Mouse (Mus musculus) lung, embryonic 16.5 days (tissue): ENCODE measurements around the gene Cfap45. TPM values are rescaled to one million over a fixed set of nuclear protein-coding genes. Genes with fewer than 3 reads are reported as not detected.
A peak's percentile ranks its signal among the peaks of the same experiment; 100 is the strongest.

Source experiments
- ATAC-seq: fragments of 200-750 bp; cut with Nextera tagmentation; 2 replicates; pipeline ENCODE4 v1.8.0; 2017; ENCODE audit warnings: low read depth, mild to moderate bottlenecking, moderate library complexity
- H3K27ac ChIP-seq: fragments of 300-500 bp; sonication (generic); 2 replicates; pipeline ENCODE4 v1.5.1; 2014; ENCODE audit warnings: mild to moderate bottlenecking, control low read depth, low read length
- H3K27me3 ChIP-seq: fragments of 300-500 bp; sonication (generic); 2 replicates; pipeline ENCODE4 v1.6.1; 2014; ENCODE audit warnings: low read depth, low read length, mixed read lengths; ENCODE audit not compliant: control insufficient read depth, insufficient read depth
- H3K36me3 ChIP-seq: fragments of 300-500 bp; sonication (generic); 2 replicates; pipeline ENCODE4 v1.6.1; 2014; ENCODE audit warnings: low read length; ENCODE audit not compliant: control insufficient read depth, insufficient read depth
- H3K4me1 ChIP-seq: fragments of 300-500 bp; sonication (generic); replicated peaks from 2 replicates; pipeline ENCODE4 v1.6.1; 2014; ENCODE audit warnings: low read length, mixed read lengths; ENCODE audit not compliant: control insufficient read depth, insufficient read depth
- H3K4me2 ChIP-seq: fragments of 300-500 bp; sonication (generic); 2 replicates; pipeline ENCODE4 v1.6.1; 2014; ENCODE audit warnings: low read depth, low read length, control low read depth
- H3K4me3 ChIP-seq: fragments of 300-500 bp; sonication (generic); 2 replicates; pipeline ENCODE4 v1.5.1; 2014; ENCODE audit warnings: mild to moderate bottlenecking, low read length, control low read depth
- H3K9ac ChIP-seq: fragments of 300-500 bp; sonication (generic); 2 replicates; pipeline ENCODE4 v1.6.1; 2014; ENCODE audit warnings: low read length, control low read depth
- H3K9me3 ChIP-seq: fragments of 300-500 bp; sonication (generic); 2 replicates; pipeline ENCODE4 v1.6.1; 2016; ENCODE audit warnings: low read length; ENCODE audit not compliant: control insufficient read depth
- WGBS: fragments of 180-500 bp; shearing (Covaris S2); extraction: QIAGEN DNeasy Blood & Tissue Kit; methylation state at CpG from one replicate; pipeline ENCODE4 v1.1.7; 2014; 5-methylcytosine and 5-hydroxymethylcytosine counted together
- polyA plus RNA-seq: library from polyadenylated mRNA; unstranded; fragments of >200 nt; fragmentation: Nextera tagmentation; extraction: Ambion mirVana; gene quantifications from 2 replicates; pipeline ENCODE4 v1.2.1, GENCODE M21; 2015

The Cfap45 gene
- polyA plus RNA-seq, 1 experiment from 2014 or later: 15.4 TPM

DNA sequence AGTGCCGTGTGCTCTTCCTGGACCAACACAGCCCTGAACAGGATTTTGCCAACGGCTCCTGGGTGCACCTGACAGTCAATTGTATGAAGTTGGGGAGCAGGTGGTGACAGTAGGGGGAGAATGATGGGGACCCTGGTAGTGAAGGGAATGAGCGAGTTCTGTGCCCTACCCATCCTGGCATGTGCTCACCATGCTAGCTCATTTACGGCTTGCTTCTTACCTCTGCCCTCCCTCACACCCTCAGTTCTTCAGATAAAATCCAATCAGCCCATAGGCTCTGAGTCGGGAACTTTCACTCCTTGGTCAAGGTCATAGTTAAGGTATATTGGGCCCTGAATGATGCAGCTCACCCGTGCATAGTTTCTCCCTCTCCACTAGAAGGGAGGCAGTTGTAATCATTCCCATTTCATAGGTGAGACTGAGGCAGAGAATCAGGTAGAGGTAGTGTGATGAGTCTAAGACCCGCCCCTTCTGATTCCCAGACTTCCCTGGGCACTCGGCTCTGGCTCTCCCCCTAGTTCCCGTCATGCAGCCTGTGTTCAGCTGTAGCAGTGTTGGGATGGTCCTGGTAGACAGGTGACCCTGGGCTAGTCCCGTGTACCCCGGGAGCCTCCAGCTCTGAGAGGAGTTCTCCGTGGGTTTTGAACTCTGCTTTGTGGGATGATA, 30.9 kb upstream of the Cfap45 start:
- H3K27ac ChIP-seq: no peak overlapping the region
- peaks cover 5% of the 10 kb centered on the region for H3K4me1 ChIP-seq
- ATAC-seq: peak; percentile 41
- peak overlapping the region; percentile 61 for H3K4me2 ChIP-seq
- no peaks in the 10 kb centered on the region for H3K36me3 ChIP-seq
- no peaks in the 10 kb centered on the region for H3K9me3 ChIP-seq
- H3K9ac ChIP-seq: peak overlapping the region; percentile 53
- H3K27me3 ChIP-seq: no peaks in the 10 kb centered on the region
- peak overlapping the region; percentile 42; the same call in 1 of the 2 replicates for H3K4me3 ChIP-seq
- WGBS: 50% methylated on average over 12 of the region's 12 CpGs

DNA sequence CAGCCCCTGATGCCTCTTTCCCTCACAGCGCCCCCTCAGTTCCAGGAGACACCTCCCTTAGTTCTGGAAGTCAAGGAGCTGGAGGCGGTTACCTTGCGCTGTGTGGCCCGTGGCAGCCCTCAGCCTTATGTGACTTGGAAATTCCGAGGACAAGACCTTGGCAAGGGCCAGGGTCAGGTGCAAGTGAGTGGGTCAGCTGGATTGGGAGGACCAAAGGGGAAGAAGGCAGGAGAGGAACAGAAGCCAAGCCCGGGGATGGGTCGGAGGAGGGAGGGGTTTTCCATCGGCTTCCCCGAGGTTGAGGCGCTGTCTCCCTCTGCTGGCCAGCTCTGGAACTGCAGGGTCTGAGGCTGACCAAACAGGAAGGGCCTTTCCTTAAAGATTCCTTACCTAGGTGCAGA, 30.3 kb upstream of the Cfap45 start:
- no peaks in the 10 kb centered on the region for H3K36me3 ChIP-seq
- 7% methylated on average over 10 of the region's 10 CpGs for WGBS
- peak overlapping the region; percentile 53 for H3K9ac ChIP-seq
- H3K4me1 ChIP-seq: peaks cover 4% of the 10 kb centered on the region
- H3K9me3 ChIP-seq: no peaks in the 10 kb centered on the region
- H3K4me2 ChIP-seq: peak overlapping the region; percentile 61
- ATAC-seq: peak; percentile 70
- peak overlapping the region; percentile 42 for H3K4me3 ChIP-seq
- H3K27me3 ChIP-seq: no peaks in the 10 kb centered on the region
- no peak overlapping the region for H3K27ac ChIP-seq

DNA sequence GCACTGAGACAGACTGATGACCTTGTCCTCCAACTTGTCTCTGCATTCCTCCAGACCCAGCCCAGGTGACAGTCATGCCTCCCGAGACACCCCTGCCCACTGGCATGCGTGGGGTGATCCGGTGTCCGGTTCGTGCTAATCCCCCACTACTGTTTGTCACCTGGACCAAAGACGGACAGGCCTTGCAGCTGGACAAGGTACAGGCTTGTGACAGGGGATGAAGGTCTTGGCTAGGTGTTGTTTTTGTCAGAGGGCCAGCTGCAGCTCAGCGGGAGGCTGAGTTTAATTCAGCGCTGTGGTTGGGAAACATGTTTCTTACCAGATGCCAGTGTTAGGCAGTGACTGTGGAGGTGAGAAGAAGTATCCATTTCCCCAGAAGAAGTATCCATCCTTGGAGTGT, 28.6 kb upstream of the Cfap45 start:
- H3K9me3 ChIP-seq: no peaks in the 10 kb centered on the region
- no peak overlapping the region for H3K4me3 ChIP-seq
- no peaks in the 10 kb centered on the region for H3K27me3 ChIP-seq
- no peak for ATAC-seq
- no peak overlapping the region for H3K9ac ChIP-seq
- no peaks in the 10 kb centered on the region for H3K36me3 ChIP-seq
- H3K4me2 ChIP-seq: no peak overlapping the region
- H3K27ac ChIP-seq: no peak overlapping the region
- 91% methylated on average over 8 of the region's 8 CpGs for WGBS
- no peaks in the 10 kb centered on the region; the same call in 1 of the 2 replicates for H3K4me1 ChIP-seq

DNA sequence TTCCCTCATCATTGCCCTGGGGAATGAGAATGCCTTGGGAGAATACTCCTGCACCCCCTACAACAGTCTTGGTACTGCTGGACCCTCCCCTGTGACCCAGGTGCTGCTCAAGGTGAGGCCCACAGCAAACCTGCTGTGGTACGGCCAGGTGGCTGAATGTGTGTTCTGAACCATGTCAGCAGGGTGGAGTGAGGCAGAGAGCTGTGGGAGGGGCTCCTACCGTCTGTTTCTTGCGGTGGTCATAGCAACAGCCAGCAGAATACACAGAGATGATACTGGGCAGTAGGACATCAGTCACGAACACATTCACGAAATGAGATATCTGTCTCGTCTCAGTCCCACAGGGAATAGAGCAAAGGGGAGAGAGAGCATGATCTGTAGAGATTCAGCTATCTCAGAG, 27.1 kb upstream of the Cfap45 start:
- no peak for ATAC-seq
- H3K4me1 ChIP-seq: no peaks in the 10 kb centered on the region; the same call in 1 of the 2 replicates
- no peaks in the 10 kb centered on the region for H3K36me3 ChIP-seq

DNA sequence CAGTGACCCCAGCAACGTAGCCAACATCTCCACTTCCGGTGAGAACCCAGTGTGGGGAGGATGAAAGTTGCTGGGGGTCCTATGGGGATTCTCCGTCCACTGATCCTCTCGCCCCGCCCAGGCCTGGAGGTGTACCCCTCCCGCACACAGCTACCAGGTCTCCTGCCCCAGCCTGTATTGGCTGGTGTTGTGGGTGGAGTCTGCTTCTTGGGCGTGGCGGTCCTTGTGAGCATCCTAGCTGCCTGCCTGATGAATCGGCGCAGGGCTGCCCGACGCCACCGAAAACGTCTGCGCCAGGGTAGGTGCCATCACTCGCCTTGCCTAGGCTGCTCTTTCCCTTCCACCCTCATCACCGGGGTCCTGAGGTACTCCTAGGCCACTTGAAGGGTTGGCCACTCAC, 24.6 kb upstream of the Cfap45 start:
- no peak for ATAC-seq
- Histone ChIP-seq H3K9me3 (no peaks in the 10 kb centered on the region), H3K4me1 (peaks cover 5% of the 10 kb centered on the region), H3K4me2 (no peak overlapping the region), H3K27ac (no peak overlapping the region), H3K4me3 (no peak overlapping the region), H3K36me3 (no peaks in the 10 kb centered on the region), H3K27me3 (no peaks in the 10 kb centered on the region), H3K9ac (no peak overlapping the region)
- WGBS: 76% methylated on average over 17 of the region's 17 CpGs

More for the DNA sequence above, 27.1 kb upstream of the Cfap45 start:
- H3K4me3 ChIP-seq: no peak overlapping the region
- 53% methylated on average over 6 of the region's 6 CpGs for whole genome bisulfite sequencing
- no peak overlapping the region for H3K4me2 ChIP-seq
- H3K9me3 ChIP-seq: no peaks in the 10 kb centered on the region
- H3K9ac ChIP-seq: no peak overlapping the region
- H3K27ac ChIP-seq: no peak overlapping the region
- no peaks in the 10 kb centered on the region for H3K27me3 ChIP-seq

DNA sequence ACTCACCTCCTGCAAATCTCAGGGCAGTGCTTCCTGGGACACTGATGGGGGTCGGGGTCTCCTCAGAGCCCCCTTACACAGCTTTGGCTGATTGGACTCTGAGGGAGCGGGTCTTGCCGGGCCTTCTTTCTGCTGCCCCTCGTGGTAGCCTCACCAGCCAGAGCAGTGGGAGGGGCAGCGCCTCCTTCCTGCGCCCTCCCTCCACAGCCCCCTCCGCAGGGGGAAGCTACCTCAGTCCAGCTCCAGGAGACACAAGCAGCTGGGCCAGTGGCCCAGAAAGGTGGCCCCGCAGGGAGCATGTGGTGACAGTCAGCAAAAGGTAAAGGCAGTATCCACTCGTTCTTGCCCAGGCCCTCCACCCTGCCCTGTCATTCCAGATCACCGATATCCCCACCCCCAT, 23.2 kb upstream of the Cfap45 start:
- Histone ChIP-seq H3K36me3 (no peaks in the 10 kb centered on the region), H3K27ac (no peak overlapping the region), H3K4me3 (no peak overlapping the region), H3K4me1 (peaks cover 13% of the 10 kb centered on the region), H3K4me2 (no peak overlapping the region), H3K27me3 (no peaks in the 10 kb centered on the region), H3K9ac (no peak overlapping the region), H3K9me3 (no peaks in the 10 kb centered on the region)
- 77% methylated on average over 10 of the region's 10 CpGs for WGBS
- ATAC-seq: no peak

DNA sequence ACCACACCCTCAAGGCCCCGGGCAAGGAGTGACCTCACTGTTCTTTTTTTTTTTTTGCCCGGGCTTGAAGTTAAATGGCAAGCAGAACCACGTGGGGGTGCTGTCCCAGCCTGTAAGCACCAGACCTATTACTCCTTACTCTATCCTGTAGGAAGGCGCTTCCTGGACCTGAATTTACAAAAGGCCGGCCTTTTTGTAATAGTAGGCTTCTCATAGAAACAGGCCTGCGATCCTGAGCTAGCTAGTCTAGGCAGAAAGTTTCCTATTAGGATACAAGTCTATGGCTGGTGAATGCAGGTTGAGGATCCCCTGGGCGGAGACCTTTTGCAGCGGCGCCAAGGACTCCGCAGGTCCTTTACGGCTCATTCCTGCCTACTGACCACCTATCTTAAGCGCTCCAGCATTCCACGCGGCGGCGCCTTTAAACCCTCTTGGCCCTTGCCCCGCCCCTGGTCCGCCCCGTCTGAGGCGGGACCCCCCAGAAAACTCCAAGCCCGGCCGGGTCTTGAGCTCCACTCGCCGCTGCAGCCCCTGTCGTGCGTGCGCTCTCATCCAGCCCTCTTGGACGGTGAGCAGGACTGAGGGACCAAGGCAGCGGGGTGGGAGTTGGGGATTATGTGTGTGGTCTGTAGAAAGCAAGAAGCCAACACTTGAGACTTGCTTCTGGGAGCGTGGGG, 20.7 kb upstream of the Cfap45 start, which contains the start of gene Tagln2:
TSS of gene Tagln2 (plus strand) at position 283 of the 677 bp plus-strand sequence.
- peak; percentile 71 for ATAC-seq
- peak within 1 kb of the TSS; percentile 97 for H3K27ac ChIP-seq
- no peaks in the 10 kb centered on the region for H3K9me3 ChIP-seq
- H3K4me3 ChIP-seq: peak within 1 kb of the TSS; percentile 67
- H3K4me2 ChIP-seq: peak within 1 kb of the TSS; percentile 61
- peaks cover 35% of the 10 kb centered on the region for H3K4me1 ChIP-seq
- WGBS: 3% methylated on average over 30 of the region's 30 CpGs
- H3K27me3 ChIP-seq: no peaks in the 10 kb centered on the region
- H3K9ac ChIP-seq: peak within 1 kb of the TSS; percentile 79
- peaks cover 2% of the 10 kb centered on the region; the same call in 1 of the 2 replicates for H3K36me3 ChIP-seq

DNA sequence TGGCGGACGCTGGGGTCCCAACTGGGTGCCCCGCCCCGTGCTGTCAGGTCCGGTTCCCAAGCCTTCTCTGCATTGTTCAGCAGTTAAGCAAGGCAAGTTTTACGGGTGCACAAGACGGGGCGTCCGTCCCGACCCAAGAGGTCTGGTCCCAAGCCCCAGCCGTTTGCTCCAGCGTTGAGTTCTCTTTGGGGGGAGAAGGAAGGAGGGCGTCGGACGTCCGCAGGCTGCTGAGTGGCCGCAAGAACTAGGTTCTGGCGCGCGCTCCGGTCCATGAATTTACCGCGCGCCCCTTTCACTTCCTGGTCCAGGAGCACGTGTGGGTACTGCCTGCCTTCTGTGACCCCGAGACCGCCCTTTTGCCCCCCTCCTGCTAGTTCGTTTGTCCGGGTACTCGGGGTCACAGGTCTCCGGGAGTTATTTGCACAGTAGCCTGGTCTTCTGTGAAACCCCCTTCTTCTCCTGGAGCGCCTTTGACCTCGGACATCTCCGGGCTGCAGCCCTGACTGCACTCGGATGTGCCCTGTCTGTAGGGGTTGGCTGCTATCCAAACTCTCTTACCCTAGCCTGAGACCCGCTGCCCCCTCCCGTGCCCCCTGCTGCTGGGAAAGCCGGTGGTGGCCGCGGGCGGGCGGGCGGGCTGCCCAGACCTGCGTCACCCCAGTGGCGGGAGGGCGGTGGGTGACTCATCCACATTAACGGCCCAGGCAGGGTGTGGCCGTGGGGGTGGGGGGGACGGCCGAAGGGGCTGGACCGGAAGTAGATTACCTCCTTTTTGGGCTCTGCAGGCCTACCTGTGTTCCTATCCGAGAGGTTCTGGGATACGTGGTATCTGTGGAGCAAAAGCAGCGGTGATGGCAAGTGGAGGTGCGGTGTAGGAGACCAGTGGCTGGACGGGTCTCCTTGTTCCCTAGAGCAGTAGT, 19.9 kb upstream of the Cfap45 start:
- Histone ChIP-seq H3K4me2 (peak overlapping the region; percentile 61), H3K4me1 (peaks cover 42% of the 10 kb centered on the region), H3K36me3 (peaks cover 10% of the 10 kb centered on the region), H3K4me3 (peak overlapping the region; percentile 67), H3K9ac (peak overlapping the region; percentile 79), H3K27ac (peak overlapping the region; percentile 97), H3K9me3 (no peaks in the 10 kb centered on the region), H3K27me3 (no peaks in the 10 kb centered on the region)
- 1% methylated on average over 56 of the region's 56 CpGs for WGBS
- ATAC-seq: peak; percentile 29
